Mouse (Mus musculus) kidney, adult 2 months (tissue): Measurements from ENCODE around the gene Sec16a.

ENCODE experiments used
- CTCF ChIP-seq: fragments of 200-500 bp; conservative IDR thresholded peaks from 2 replicates; pipeline ENCODE4 v1.5.1; 2011; ENCODE audit warnings: low read depth, mild to moderate bottlenecking, control low read depth, low read length, moderate library complexity, mixed read lengths; ENCODE audit not compliant: insufficient read depth, insufficient read length
- POLR2A ChIP-seq: fragments of 200-500 bp; IDR thresholded peaks from one replicate; pipeline ENCODE4 v1.6.1; 2011; ENCODE audit warnings: low read depth, low read length, control low read depth

DNA sequence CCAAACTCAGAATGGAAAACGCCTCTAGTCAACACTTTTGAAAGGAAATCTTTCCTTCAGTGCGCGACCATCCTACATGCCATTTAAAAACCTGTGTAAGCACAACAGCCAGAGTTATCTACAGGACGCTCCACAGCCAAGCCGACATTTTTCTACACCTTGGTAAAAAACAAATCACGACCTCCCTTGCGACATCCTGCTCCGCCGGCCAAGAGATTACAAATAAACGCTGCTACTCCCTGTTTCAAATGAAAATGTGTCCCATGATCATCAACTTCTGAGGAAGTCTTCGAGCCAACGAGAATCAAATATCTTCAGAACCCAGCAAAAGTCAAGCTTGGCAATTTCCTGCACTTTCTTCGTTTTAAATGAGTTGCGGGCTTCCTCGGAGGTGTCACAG is 648 bp downstream of the Sec16a start:
- TF ChIP-seq CTCF (no peak), POLR2A (no peak)
